Mouse (Mus musculus): ENCODE measurements around the gene Macrod2. TPM values are rescaled to one million over a fixed set of nuclear protein-coding genes. Genes with fewer than 3 reads are reported as not detected.

Gene Macrod2
- total and polyA plus RNA-seq, 2 experiments from 2014 or later: 37.3 to 67.2 TPM

- ATAC-seq (ENCODE audit: low FRiP score) (no peak), DNase-seq (ENCODE audit: low spot score) (peak; percentile 44)
- TF ChIP-seq CTCF (IDR thresholded peaks at IDR 0.05): no peak
- Histone ChIP-seq H3K9me3 (ENCODE audit: low read length) (no peaks in the 10 kb centered on the region), H3K4me2 (ENCODE audit: low read depth, low read length, poor library complexity, severe bottlenecking) (no peak overlapping the region), H3K27ac (ENCODE audit: low read depth, low read length) (no peak overlapping the region), H3K4me1 (ENCODE audit: insufficient read depth, low read length) (no peaks in the 10 kb centered on the region), H3K9ac (replicated peaks; ENCODE audit: low read length, poor library complexity, severe bottlenecking) (no peak overlapping the region), H3K4me3 (ENCODE audit: low read depth, low read length) (no peak overlapping the region), H3K36me3 (ENCODE audit: insufficient read depth, low read length) (no peaks in the 10 kb centered on the region), H3K27me3 (ENCODE audit: insufficient read depth, low read length) (no peaks in the 10 kb centered on the region)
- 77% methylated on average over 4 of the region's 4 CpGs for WGBS
Observed at GRCm38 (mm10) chr2:141594811-141595210, 1199.7 kb downstream of the Macrod2 start.

GRCm38 (mm10) chr2:141617721-141618120, 1222.6 kb downstream of the Macrod2 start:
- H3K4me1 ChIP-seq (ENCODE audit: insufficient read depth, low read length): no peaks in the 10 kb centered on the region
- H3K9me3 ChIP-seq (ENCODE audit: low read length): no peaks in the 10 kb centered on the region
- no peaks in the 10 kb centered on the region for H3K36me3 ChIP-seq (ENCODE audit: insufficient read depth, low read length)
- H3K9ac ChIP-seq (replicated peaks; ENCODE audit: low read length, poor library complexity, severe bottlenecking): no peak overlapping the region
- DNase-seq (ENCODE audit: low spot score): peak; percentile 1
- ATAC-seq (ENCODE audit: low FRiP score): no peak
- H3K4me2 ChIP-seq (ENCODE audit: low read depth, low read length, poor library complexity, severe bottlenecking): no peak overlapping the region
- no peak overlapping the region for H3K27ac ChIP-seq (ENCODE audit: low read depth, low read length)
- 82% methylated on average over 2 of the region's 2 CpGs for WGBS
- H3K4me3 ChIP-seq (ENCODE audit: low read depth, low read length): no peak overlapping the region
- no peak for TF ChIP-seq CTCF (IDR thresholded peaks at IDR 0.05)
- H3K27me3 ChIP-seq (ENCODE audit: insufficient read depth, low read length): no peaks in the 10 kb centered on the region

- H3K27ac ChIP-seq (ENCODE audit: low read depth, low read length): no peak overlapping the region
- no peak for TF ChIP-seq CTCF (IDR thresholded peaks at IDR 0.05)
- no peak overlapping the region for H3K9ac ChIP-seq (replicated peaks; ENCODE audit: low read length, poor library complexity, severe bottlenecking)
- no peak overlapping the region for H3K4me3 ChIP-seq (ENCODE audit: low read depth, low read length)
- H3K9me3 ChIP-seq (ENCODE audit: low read length): no peaks in the 10 kb centered on the region
- 68% methylated on average over 5 of the region's 5 CpGs for WGBS
- ATAC-seq (ENCODE audit: low FRiP score) (no peak), DNase-seq (ENCODE audit: low spot score) (peak; percentile 70)
- no peak overlapping the region for H3K4me2 ChIP-seq (ENCODE audit: low read depth, low read length, poor library complexity, severe bottlenecking)
- no peaks in the 10 kb centered on the region for H3K27me3 ChIP-seq (ENCODE audit: insufficient read depth, low read length)
- H3K36me3 ChIP-seq (ENCODE audit: insufficient read depth, low read length): no peaks in the 10 kb centered on the region
- H3K4me1 ChIP-seq (ENCODE audit: insufficient read depth, low read length): no peaks in the 10 kb centered on the region
Observed at GRCm38 (mm10) chr2:141618257-141618656, 1223.1 kb downstream of the Macrod2 start.

- Histone ChIP-seq H3K4me2 (ENCODE audit: low read depth, low read length, poor library complexity, severe bottlenecking) (no peak overlapping the region), H3K9me3 (ENCODE audit: low read length) (no peaks in the 10 kb centered on the region), H3K27me3 (ENCODE audit: insufficient read depth, low read length) (no peaks in the 10 kb centered on the region), H3K36me3 (ENCODE audit: insufficient read depth, low read length) (no peaks in the 10 kb centered on the region), H3K27ac (ENCODE audit: low read depth, low read length) (no peak overlapping the region), H3K4me3 (ENCODE audit: low read depth, low read length) (no peak overlapping the region), H3K9ac (replicated peaks; ENCODE audit: low read length, poor library complexity, severe bottlenecking) (no peak overlapping the region), H3K4me1 (ENCODE audit: insufficient read depth, low read length) (no peaks in the 10 kb centered on the region)
- TF ChIP-seq CTCF (IDR thresholded peaks at IDR 0.05): no peak
- ATAC-seq (ENCODE audit: low FRiP score) (no peak), DNase-seq (ENCODE audit: low spot score) (no peak)
Observed at GRCm38 (mm10) chr2:141664051-141664450, 1268.9 kb downstream of the Macrod2 start.

GRCm38 (mm10) chr2:141672814-141673213, 1277.7 kb downstream of the Macrod2 start:
- ATAC-seq (ENCODE audit: low FRiP score) (no peak), DNase-seq (ENCODE audit: low spot score) (no peak)
- TF ChIP-seq CTCF (IDR thresholded peaks at IDR 0.05): no peak
- Histone ChIP-seq H3K27me3 (ENCODE audit: insufficient read depth, low read length) (no peaks in the 10 kb centered on the region), H3K27ac (ENCODE audit: low read depth, low read length) (no peak overlapping the region), H3K36me3 (ENCODE audit: insufficient read depth, low read length) (no peaks in the 10 kb centered on the region), H3K4me2 (ENCODE audit: low read depth, low read length, poor library complexity, severe bottlenecking) (no peak overlapping the region), H3K4me1 (ENCODE audit: insufficient read depth, low read length) (no peaks in the 10 kb centered on the region), H3K4me3 (ENCODE audit: low read depth, low read length) (no peak overlapping the region), H3K9me3 (ENCODE audit: low read length) (no peaks in the 10 kb centered on the region), H3K9ac (replicated peaks; ENCODE audit: low read length, poor library complexity, severe bottlenecking) (no peak overlapping the region)
- 85% methylated on average over 3 of the region's 3 CpGs for WGBS

- no peak for ATAC-seq (ENCODE audit: low FRiP score)
- H3K27ac ChIP-seq (ENCODE audit: low read depth, low read length): no peak overlapping the region
- no peak for DNase-seq (ENCODE audit: low spot score)
- no peak for TF ChIP-seq CTCF (IDR thresholded peaks at IDR 0.05)
- H3K36me3 ChIP-seq (ENCODE audit: insufficient read depth, low read length): no peaks in the 10 kb centered on the region
- no peaks in the 10 kb centered on the region for H3K27me3 ChIP-seq (ENCODE audit: insufficient read depth, low read length)
- no peaks in the 10 kb centered on the region for H3K4me1 ChIP-seq (ENCODE audit: insufficient read depth, low read length)
- no peak overlapping the region for H3K9ac ChIP-seq (replicated peaks; ENCODE audit: low read length, poor library complexity, severe bottlenecking)
- no peaks in the 10 kb centered on the region for H3K9me3 ChIP-seq (ENCODE audit: low read length)
- no peak overlapping the region for H3K4me2 ChIP-seq (ENCODE audit: low read depth, low read length, poor library complexity, severe bottlenecking)
- no peak overlapping the region for H3K4me3 ChIP-seq (ENCODE audit: low read depth, low read length)
- 84% methylated on average over 8 of the region's 8 CpGs for WGBS
Observed at GRCm38 (mm10) chr2:141673405-141673804, 1278.3 kb downstream of the Macrod2 start.

All from midbrain, postnatal 0 days (tissue).